Comparison of ENCODE assay signal across 7 mouse cellular contexts in the genomic region with DNA sequence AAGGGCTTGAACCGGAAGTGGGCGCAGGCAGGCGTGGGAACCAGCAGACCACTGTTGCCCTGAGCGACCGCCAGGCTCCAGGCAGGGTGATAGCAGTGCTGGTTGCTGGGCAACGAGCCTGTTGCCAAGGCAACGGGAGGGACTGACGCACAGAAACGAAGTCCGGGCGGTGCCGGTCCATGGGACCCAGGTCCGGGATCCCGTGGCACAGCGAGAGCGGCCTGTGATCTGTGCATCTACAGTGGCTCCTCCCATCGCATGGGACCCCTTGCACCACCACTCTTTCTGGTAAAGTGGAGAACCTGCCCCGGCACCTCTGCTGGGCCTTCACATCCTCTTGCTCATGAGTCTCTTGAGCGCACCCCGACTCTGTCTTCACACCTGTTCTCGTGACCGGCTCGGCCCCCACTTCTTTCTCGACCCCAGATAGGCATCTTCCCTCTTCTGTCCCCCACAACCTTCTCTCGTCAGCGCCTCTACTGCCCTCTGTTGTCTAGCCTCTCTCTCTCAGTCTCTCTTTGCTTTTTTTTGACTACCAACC. TPM values are rescaled to one million over a fixed set of nuclear protein-coding genes. Genes with fewer than 3 reads are reported as not detected.
DNase-seq lines count a peak whose midpoint lies in the region; ATAC-seq and TF ChIP-seq lines count a peak whose summit lies in the region.

No protein-coding gene starts in this region.

- ATAC-seq in cerebellum, adult (ENCODE audit: insufficient number of reproducible peaks, low FRiP score, low TSS enrichment): peak; percentile 68; the same call in 1 of the 2 replicates
- peak; percentile 87 for ATAC-seq in embryonic facial prominence, embryonic 14.5 days (ENCODE audit: low read depth)
- peak; percentile 71 for ATAC-seq in heart, embryonic 15.5 days (replicated peaks; ENCODE audit: insufficient number of reproducible peaks, insufficient read depth, low FRiP score, low read depth)
- no peak for ATAC-seq in limb, embryonic 15.5 days (ENCODE audit: insufficient number of reproducible peaks, low FRiP score, low TSS enrichment, low read depth)
- ATAC-seq in midbrain, postnatal 0 days (ENCODE audit: low FRiP score): peak; percentile 91

- peaks cover 12% of the 10 kb centered on the region; the same call in 1 of the 2 replicates for H3K4me1 ChIP-seq in embryonic facial prominence, embryonic 14.5 days (ENCODE audit: control insufficient read depth, insufficient read depth, low read length)
- peaks cover 12% of the 10 kb centered on the region for H3K4me1 ChIP-seq in heart, embryonic 15.5 days (replicated peaks)
- peaks cover 12% of the 10 kb centered on the region for H3K4me1 ChIP-seq in limb, embryonic 15.5 days
- peaks cover 10% of the 10 kb centered on the region for H3K4me1 ChIP-seq in midbrain, postnatal 0 days (ENCODE audit: insufficient read depth, low read length)

- no peaks in the 10 kb centered on the region for H3K36me3 ChIP-seq in embryonic facial prominence, embryonic 14.5 days (ENCODE audit: control insufficient read depth, insufficient read depth, low read length)
- H3K36me3 ChIP-seq in heart, embryonic 15.5 days: no peaks in the 10 kb centered on the region
- H3K36me3 ChIP-seq in limb, embryonic 15.5 days: no peaks in the 10 kb centered on the region
- no peaks in the 10 kb centered on the region; the same call in 1 of the 2 replicates for H3K36me3 ChIP-seq in midbrain, postnatal 0 days (ENCODE audit: insufficient read depth, low read length)

- H3K4me2 ChIP-seq in embryonic facial prominence, embryonic 14.5 days (ENCODE audit: low read depth, low read length): peak overlapping the region; percentile 60
- peak overlapping the region; percentile 64 for H3K4me2 ChIP-seq in heart, embryonic 15.5 days
- H3K4me2 ChIP-seq in limb, embryonic 15.5 days: peak overlapping the region; percentile 82
- peak overlapping the region; percentile 82 for H3K4me2 ChIP-seq in midbrain, postnatal 0 days (ENCODE audit: low read depth, low read length, poor library complexity, severe bottlenecking)

- WGBS in embryonic facial prominence, embryonic 14.5 days: 2% methylated on average over 26 of the region's 26 CpGs
- WGBS in heart, embryonic 15.5 days: 3% methylated on average over 26 of the region's 26 CpGs
- 4% methylated on average over 26 of the region's 26 CpGs for WGBS in limb, embryonic 15.5 days
- 1% methylated on average over 26 of the region's 26 CpGs for WGBS in midbrain, postnatal 0 days

- peak overlapping the region; percentile 31 for H3K4me3 ChIP-seq in embryonic facial prominence, embryonic 14.5 days (ENCODE audit: low read depth, low read length)
- H3K4me3 ChIP-seq in heart, embryonic 15.5 days: peak overlapping the region; percentile 30
- H3K4me3 ChIP-seq in limb, embryonic 15.5 days: peak overlapping the region; percentile 37
- peak overlapping the region; percentile 54 for H3K4me3 ChIP-seq in midbrain, postnatal 0 days (ENCODE audit: low read depth, low read length)

- H3K9ac ChIP-seq in embryonic facial prominence, embryonic 14.5 days (ENCODE audit: low read depth, low read length): peak overlapping the region; percentile 53
- H3K9ac ChIP-seq in heart, embryonic 15.5 days: no peak overlapping the region
- no peak overlapping the region for H3K9ac ChIP-seq in limb, embryonic 15.5 days
- H3K9ac ChIP-seq in midbrain, postnatal 0 days (replicated peaks; ENCODE audit: low read length, poor library complexity, severe bottlenecking): peak overlapping the region; percentile 78

- no peaks in the 10 kb centered on the region for H3K27me3 ChIP-seq in embryonic facial prominence, embryonic 14.5 days (replicated peaks; ENCODE audit: control insufficient read depth, insufficient read depth, low read length)
- peaks cover 26% of the 10 kb centered on the region for H3K27me3 ChIP-seq in heart, embryonic 15.5 days
- peaks cover 9% of the 10 kb centered on the region; the same call in 1 of the 2 replicates for H3K27me3 ChIP-seq in limb, embryonic 15.5 days
- no peaks in the 10 kb centered on the region for H3K27me3 ChIP-seq in midbrain, postnatal 0 days (ENCODE audit: insufficient read depth, low read length)

- DNase-seq in embryonic facial prominence, embryonic 14.5 days (ENCODE audit: low spot score): peak; percentile 71
- DNase-seq in kidney, postnatal 10 days: peak; percentile 77
- peak; percentile 96 for DNase-seq in midbrain, postnatal 0 days (ENCODE audit: low spot score)
- peak; percentile 73 for DNase-seq in testis, postnatal 14 days (ENCODE audit: low spot score)

- no peaks in the 10 kb centered on the region for H3K9me3 ChIP-seq in embryonic facial prominence, embryonic 14.5 days (ENCODE audit: control insufficient read depth, low read length)
- no peaks in the 10 kb centered on the region for H3K9me3 ChIP-seq in heart, embryonic 15.5 days (replicated peaks)
- no peaks in the 10 kb centered on the region for H3K9me3 ChIP-seq in limb, embryonic 15.5 days
- no peaks in the 10 kb centered on the region for H3K9me3 ChIP-seq in midbrain, postnatal 0 days (ENCODE audit: low read length)

- peak; percentile 61 for TF ChIP-seq CTCF in midbrain, postnatal 0 days (IDR thresholded peaks at IDR 0.05)

- H3K27ac ChIP-seq in embryonic facial prominence, embryonic 14.5 days (replicated peaks; ENCODE audit: low read depth, low read length): no peak overlapping the region
- H3K27ac ChIP-seq in heart, embryonic 15.5 days: no peak overlapping the region
- no peak overlapping the region for H3K27ac ChIP-seq in limb, embryonic 15.5 days
- H3K27ac ChIP-seq in midbrain, postnatal 0 days (ENCODE audit: low read depth, low read length): peak overlapping the region; percentile 93

RNA-seq across cellular contexts. Expression of a gene that starts 0.7 kb away (rescaled TPM):
- 5.8 and 8.1 TPM in 2 replicates for polyA plus RNA-seq in embryonic facial prominence, embryonic 14.5 days (2014; fragmentation: Nextera tagmentation; extraction: Ambion mirVana)
- 1.3 and 2.0 TPM in 2 replicates for polyA plus RNA-seq in heart, embryonic 15.5 days (2015; fragmentation: Nextera tagmentation; extraction: Ambion mirVana)
- polyA plus RNA-seq in limb, embryonic 15.5 days (2015; fragmentation: Nextera tagmentation; extraction: Ambion mirVana): 3.8 and 4.7 TPM in 2 replicates
- 84.7 and 147 TPM in 2 replicates for total RNA-seq in midbrain, postnatal 0 days (2014; rRNA removed)
- 184 and 194 TPM in 2 replicates for polyA plus RNA-seq in midbrain, postnatal 0 days (2015; fragmentation: Nextera tagmentation; extraction: Ambion mirVana)

RNA-seq across cellular contexts. Expression of a gene that starts 14.4 kb away (rescaled TPM):
- 1.2 and 1.4 TPM in 2 replicates for polyA plus RNA-seq in embryonic facial prominence, embryonic 14.5 days (2014; fragmentation: Nextera tagmentation; extraction: Ambion mirVana)
- polyA plus RNA-seq in heart, embryonic 15.5 days (2015; fragmentation: Nextera tagmentation; extraction: Ambion mirVana): 0.96 and 1.2 TPM in 2 replicates
- polyA plus RNA-seq in limb, embryonic 15.5 days (2015; fragmentation: Nextera tagmentation; extraction: Ambion mirVana): 1.8 and 3.0 TPM in 2 replicates
- total RNA-seq in midbrain, postnatal 0 days (2014; rRNA removed): 0.80 and 2.4 TPM in 2 replicates
- polyA plus RNA-seq in midbrain, postnatal 0 days (2015; fragmentation: Nextera tagmentation; extraction: Ambion mirVana): 1.3 and 1.7 TPM in 2 replicates

RNA-seq across cellular contexts. Expression of a gene that starts 22.6 kb away (rescaled TPM):
- polyA plus RNA-seq in embryonic facial prominence, embryonic 14.5 days (2014; fragmentation: Nextera tagmentation; extraction: Ambion mirVana): 2.6 and 3.4 TPM in 2 replicates
- polyA plus RNA-seq in heart, embryonic 15.5 days (2015; fragmentation: Nextera tagmentation; extraction: Ambion mirVana): 2,753 and 3,427 TPM in 2 replicates
- 4.7 and 5.2 TPM in 2 replicates for polyA plus RNA-seq in limb, embryonic 15.5 days (2015; fragmentation: Nextera tagmentation; extraction: Ambion mirVana)
- total RNA-seq in midbrain, postnatal 0 days (2014; rRNA removed): 4.1 TPM in 1 of 2 replicates, not detected in the other
- polyA plus RNA-seq in midbrain, postnatal 0 days (2015; fragmentation: Nextera tagmentation; extraction: Ambion mirVana): 1.4 and 1.7 TPM in 2 replicates

RNA-seq across cellular contexts. Expression of a gene that starts 30.5 kb away (rescaled TPM):
- 405 and 459 TPM in 2 replicates for polyA plus RNA-seq in embryonic facial prominence, embryonic 14.5 days (2014; fragmentation: Nextera tagmentation; extraction: Ambion mirVana)
- polyA plus RNA-seq in heart, embryonic 15.5 days (2015; fragmentation: Nextera tagmentation; extraction: Ambion mirVana): 255 and 278 TPM in 2 replicates
- 229 and 541 TPM in 2 replicates for polyA plus RNA-seq in limb, embryonic 15.5 days (2015; fragmentation: Nextera tagmentation; extraction: Ambion mirVana)
- total RNA-seq in midbrain, postnatal 0 days (2014; rRNA removed): 2.9 and 4.2 TPM in 2 replicates
- polyA plus RNA-seq in midbrain, postnatal 0 days (2015; fragmentation: Nextera tagmentation; extraction: Ambion mirVana): 3.3 and 4.1 TPM in 2 replicates

RNA-seq across cellular contexts. Expression of a gene that starts 45.2 kb away (rescaled TPM):
- polyA plus RNA-seq in embryonic facial prominence, embryonic 14.5 days (2014; fragmentation: Nextera tagmentation; extraction: Ambion mirVana): 49.2 and 50.8 TPM in 2 replicates
- 32.5 and 43.7 TPM in 2 replicates for polyA plus RNA-seq in heart, embryonic 15.5 days (2015; fragmentation: Nextera tagmentation; extraction: Ambion mirVana)
- 35.9 and 46.8 TPM in 2 replicates for polyA plus RNA-seq in limb, embryonic 15.5 days (2015; fragmentation: Nextera tagmentation; extraction: Ambion mirVana)
- total RNA-seq in midbrain, postnatal 0 days (2014; rRNA removed): 75.5 and 114 TPM in 2 replicates
- polyA plus RNA-seq in midbrain, postnatal 0 days (2015; fragmentation: Nextera tagmentation; extraction: Ambion mirVana): 34.6 and 35.0 TPM in 2 replicates

Comparison
In these comparisons a context has a peak if more than half of its experiments do, and no peak if none do; other contexts are left out.
1. H3K9ac ChIP-seq: peak in embryonic facial prominence, embryonic 14.5 days (single experiment) and midbrain, postnatal 0 days (single experiment); none in heart, embryonic 15.5 days (single experiment) and limb, embryonic 15.5 days (single experiment).
2. RNA of a gene that starts 0.7 kb away (polyA plus RNA-seq): 184 to 194 TPM in midbrain, postnatal 0 days; 5.8 to 8.1 TPM in embryonic facial prominence, embryonic 14.5 days, 3.8 to 4.7 TPM in limb, embryonic 15.5 days and 1.3 to 2.0 TPM in heart, embryonic 15.5 days; every median in the first group is over 10 times any median in the second.
3. RNA of a gene that starts 22.6 kb away (polyA plus RNA-seq): 2,753 to 3,427 TPM in heart, embryonic 15.5 days; 4.7 to 5.2 TPM in limb, embryonic 15.5 days, 2.6 to 3.4 TPM in embryonic facial prominence, embryonic 14.5 days and 1.4 to 1.7 TPM in midbrain, postnatal 0 days; every median in the first group is over 100 times any median in the second.
4. Peak in every context shown above with its lines, with median percentiles within 50 percentile points of each other: DNase-seq, H3K4me2 ChIP-seq and H3K4me3 ChIP-seq.